Mouse (Mus musculus) liver, postnatal 0 days (tissue): ENCODE measurements around the gene Hmgn2. TPM values are rescaled to one million over a fixed set of nuclear protein-coding genes. Genes with fewer than 3 reads are reported as not detected.
"Not testable (repeated sequence)": the region's sequence is repeated elsewhere in the genome, so short reads cannot be mapped to it uniquely, and the experiment has no call there.

Experiments
- ATAC-seq: fragments of 200-750 bp; cut with Nextera tagmentation; 2 replicates; pipeline ENCODE4 v1.8.0; 2017; ENCODE audit warnings: mild to moderate bottlenecking, moderate library complexity
- DNase-seq: peaks from one replicate; pipeline ENCODE4 v3.0.0-alpha.2; 2016
- H3K27ac ChIP-seq: fragments of 300-500 bp; sonication (generic); 2 replicates; pipeline ENCODE4 v1.5.1; 2014; ENCODE audit warnings: antibody characterized with exemption, moderate library complexity, mild to moderate bottlenecking, low read depth
- H3K27me3 ChIP-seq: fragments of 300-500 bp; sonication (generic); 2 replicates; pipeline ENCODE4 v1.6.1; 2014; ENCODE audit warnings: low read length, control low read depth, mixed read lengths; ENCODE audit not compliant: insufficient read depth
- H3K36me3 ChIP-seq: fragments of 300-500 bp; sonication (generic); replicated peaks from 2 replicates; pipeline ENCODE4 v1.6.1; 2014; ENCODE audit warnings: mild to moderate bottlenecking, control low read depth, low read length, moderate library complexity, mixed read lengths; ENCODE audit not compliant: insufficient read depth
- H3K4me1 ChIP-seq: fragments of 300-500 bp; sonication (generic); 2 replicates; pipeline ENCODE4 v1.6.1; 2014; ENCODE audit warnings: antibody characterized with exemption, mild to moderate bottlenecking, control low read depth; ENCODE audit not compliant: insufficient read depth
- H3K4me2 ChIP-seq: fragments of 300-500 bp; sonication (generic); 2 replicates; pipeline ENCODE4 v1.6.1; 2014; ENCODE audit warnings: low read depth, mild to moderate bottlenecking, low read length, moderate library complexity, mixed read lengths
- H3K4me3 ChIP-seq: fragments of 300-500 bp; sonication (generic); 2 replicates; pipeline ENCODE4 v1.5.1; 2014; ENCODE audit warnings: low read depth, low read length
- H3K9ac ChIP-seq: fragments of 300-500 bp; sonication (generic); replicated peaks from 2 replicates; pipeline ENCODE4 v1.6.1; 2014; ENCODE audit warnings: mild to moderate bottlenecking, moderate library complexity
- H3K9me3 ChIP-seq: fragments of 300-500 bp; sonication (generic); 2 replicates; pipeline ENCODE4 v1.6.1; 2016; ENCODE audit warnings: mild to moderate bottlenecking, control low read depth, low read length, mixed read lengths
- CTCF ChIP-seq: sonication (generic); IDR thresholded peaks from 2 replicates; pipeline ENCODE4 v1.5.1; 2016; ENCODE audit warnings: antibody characterized with exemption, low read depth
- EP300 ChIP-seq: IDR thresholded peaks from 2 replicates; pipeline ENCODE4 v1.6.1; 2016; ENCODE audit warnings: antibody characterized with exemption, low read depth, mild to moderate bottlenecking
- whole genome bisulfite sequencing: fragments of 180-500 bp; shearing (Covaris S2); extraction: QIAGEN DNeasy Blood & Tissue Kit; methylation state at CpG from one replicate; pipeline ENCODE4 v1.1.7; 2014; ENCODE audit not compliant: insufficient replicate concordance; 5-methylcytosine and 5-hydroxymethylcytosine counted together
- polyA plus RNA-seq: library from polyadenylated mRNA; unstranded; fragments of >200 nt; fragmentation: Nextera tagmentation; extraction: Ambion mirVana; gene quantifications from 2 replicates; pipeline ENCODE4 v1.2.1, GENCODE M21; 2015

Gene Hmgn2
- polyA plus RNA-seq, 1 experiment from 2014 or later: 547 TPM

- Histone ChIP-seq H3K27me3 (no peaks in the 10 kb centered on the region), H3K4me1 (peaks cover 4% of the 10 kb centered on the region), H3K9me3 (no peaks in the 10 kb centered on the region), H3K4me3 (no peak overlapping the region), H3K36me3 (no peaks in the 10 kb centered on the region), H3K4me2 (no peak overlapping the region), H3K9ac (no peak overlapping the region), H3K27ac (no peak overlapping the region)
- no peak for ATAC-seq
- DNase-seq: no peak
- TF ChIP-seq CTCF (no peak), EP300 (no peak)
- WGBS: 82% methylated on average over 5 of the region's 5 CpGs
Measured at GRCm38 (mm10) chr4:133923743-133924142, 44.7 kb downstream of the Hmgn2 start.

GRCm38 (mm10) chr4:133918093-133918825 lies 50.2 kb downstream of the Hmgn2 start:
- H3K9me3 ChIP-seq, H3K27ac ChIP-seq, H3K9ac ChIP-seq, H3K4me3 ChIP-seq, H3K27me3 ChIP-seq, H3K4me1 ChIP-seq, DNase-seq, H3K36me3 ChIP-seq, ATAC-seq, H3K4me2 ChIP-seq: not testable (repeated sequence)
- WGBS: 80% methylated on average over 14 of the region's 23 CpGs

Other genes starting within 250 kb of the Hmgn2 start
- gene Arid1a, start 211.9 kb downstream of the Hmgn2 start, polyA plus RNA-seq: 6.1 and 6.2 TPM in 2 replicates
- 31.6 and 36.9 TPM in 2 replicates for gene Rps6ka1, start 80.9 kb downstream of the Hmgn2 start, polyA plus RNA-seq
- 8.3 and 10.3 TPM in 2 replicates for gene Dhdds, start 32.3 kb upstream of the Hmgn2 start, polyA plus RNA-seq
- 0.87 and 1.1 TPM in 2 replicates for gene Lin28a, start 50.2 kb upstream of the Hmgn2 start, polyA plus RNA-seq
- gene Zfp683, start 85.2 kb upstream of the Hmgn2 start, polyA plus RNA-seq: not detected in 2 replicates
- gene Crybg2, start 92.2 kb upstream of the Hmgn2 start, polyA plus RNA-seq: 0.69 and 1.4 TPM in 2 replicates
- 114 and 125 TPM in 2 replicates for gene Cd52, start 126.4 kb upstream of the Hmgn2 start, polyA plus RNA-seq
- 0.88 and 0.99 TPM in 2 replicates for gene Ubxn11, start 133.9 kb upstream of the Hmgn2 start, polyA plus RNA-seq
- 198 and 215 TPM in 2 replicates for gene Sh3bgrl3, start 160.1 kb upstream of the Hmgn2 start, polyA plus RNA-seq
- gene Cep85, start 218.5 kb upstream of the Hmgn2 start, polyA plus RNA-seq: 65.6 and 98.1 TPM in 2 replicates
- not detected in 2 replicates for gene Gm7534, start 234.4 kb upstream of the Hmgn2 start, polyA plus RNA-seq